ENCODE assay signal across 9 mouse cellular contexts in the genomic region with DNA sequence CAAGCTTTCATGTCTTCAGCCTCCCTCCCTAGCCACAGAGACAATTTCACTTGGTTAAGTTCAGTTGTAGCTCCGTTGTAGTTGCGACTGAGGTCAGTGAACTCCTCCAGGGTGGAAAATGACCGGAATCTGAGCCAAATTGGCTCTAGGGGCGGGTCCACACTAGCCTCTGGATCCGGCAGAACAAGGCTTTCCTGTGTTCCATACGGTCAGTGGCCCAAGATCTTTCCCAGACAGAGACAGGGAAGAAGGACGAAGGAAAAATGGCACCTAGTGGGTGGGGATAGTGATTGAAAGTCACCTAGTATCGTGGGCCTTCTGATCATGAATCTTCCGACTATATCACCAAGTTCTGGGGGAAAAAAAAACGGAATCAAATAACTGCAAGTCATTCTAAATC. TPM values are rescaled to one million over a fixed set of nuclear protein-coding genes. Genes with fewer than 3 reads are reported as not detected.
DNase-seq lines count a peak whose midpoint lies in the region; ATAC-seq and TF ChIP-seq lines count a peak whose summit lies in the region.
"Had no signal": no experiment of that assay in that cellular context is flagged by ENCODE, and none has a peak within 500 bp of the region (broad histone marks: within the 10 kb centered on the region; RNA-seq: fewer than 3 reads in every experiment).

No protein-coding gene starts in this region.

- H3K27ac ChIP-seq in brown adipose tissue, adult 24 weeks (replicated peaks; ENCODE audit: low read depth, low read length) = no peak overlapping the region
- H3K27ac ChIP-seq in forebrain, embryonic 10.5 days = no peak overlapping the region
- no peak overlapping the region for H3K27ac ChIP-seq in hindbrain, embryonic 12.5 days
- H3K27ac ChIP-seq in limb, embryonic 14.5 days (replicated peaks; ENCODE audit: low read depth, low read length) = no peak overlapping the region
- no peak overlapping the region for H3K27ac ChIP-seq in neural tube, embryonic 12.5 days
- H3K27ac ChIP-seq: macrophage had no signal

- WGBS in forebrain, embryonic 10.5 days = 14% methylated on average over 10 of the region's 10 CpGs
- WGBS in hindbrain, embryonic 12.5 days = 20% methylated on average over 10 of the region's 10 CpGs
- 17% methylated on average over 10 of the region's 10 CpGs for WGBS in limb, embryonic 14.5 days
- WGBS in neural tube, embryonic 12.5 days = 14% methylated on average over 10 of the region's 10 CpGs

- H3K27me3 ChIP-seq in forebrain, embryonic 10.5 days (ENCODE audit: poor library complexity, severe bottlenecking) = peaks cover 27% of the 10 kb centered on the region
- peaks cover 17% of the 10 kb centered on the region for H3K27me3 ChIP-seq in hindbrain, embryonic 12.5 days
- H3K27me3 ChIP-seq in limb, embryonic 14.5 days (ENCODE audit: control insufficient read depth, insufficient read depth, low read length) = no peaks in the 10 kb centered on the region
- peaks cover 7% of the 10 kb centered on the region for H3K27me3 ChIP-seq in neural tube, embryonic 12.5 days (replicated peaks)

- peak overlapping the region; percentile 94 for H3K4me3 ChIP-seq in brown adipose tissue, adult 24 weeks (ENCODE audit: insufficient read depth, low read depth, low read length)
- peak overlapping the region; percentile 93 for H3K4me3 ChIP-seq in forebrain, embryonic 10.5 days
- peak overlapping the region; percentile 76 for H3K4me3 ChIP-seq in hindbrain, embryonic 12.5 days
- peak overlapping the region; percentile 94 for H3K4me3 ChIP-seq in limb, embryonic 14.5 days (replicated peaks; ENCODE audit: low read length)
- H3K4me3 ChIP-seq in neural tube, embryonic 12.5 days = peak overlapping the region; percentile 92; the same call in 1 of the 2 replicates

- H3K4me1 ChIP-seq in brown adipose tissue, adult 24 weeks (ENCODE audit: control insufficient read depth, insufficient read depth, insufficient read length, low read length) = no peaks in the 10 kb centered on the region; the same call in 1 of the 2 replicates
- peaks cover 47% of the 10 kb centered on the region for H3K4me1 ChIP-seq in forebrain, embryonic 10.5 days
- H3K4me1 ChIP-seq in hindbrain, embryonic 12.5 days = peaks cover 27% of the 10 kb centered on the region
- peaks cover 26% of the 10 kb centered on the region for H3K4me1 ChIP-seq in limb, embryonic 14.5 days (ENCODE audit: control insufficient read depth, insufficient read depth, low read length)
- H3K4me1 ChIP-seq in neural tube, embryonic 12.5 days = peaks cover 18% of the 10 kb centered on the region

- no peaks in the 10 kb centered on the region for H3K36me3 ChIP-seq in forebrain, embryonic 10.5 days (replicated peaks)
- H3K36me3 ChIP-seq in hindbrain, embryonic 12.5 days = no peaks in the 10 kb centered on the region
- H3K36me3 ChIP-seq in limb, embryonic 14.5 days (ENCODE audit: control insufficient read depth, insufficient read depth, low read length) = no peaks in the 10 kb centered on the region
- no peaks in the 10 kb centered on the region for H3K36me3 ChIP-seq in neural tube, embryonic 12.5 days

- no peak overlapping the region for H3K9ac ChIP-seq in hindbrain, embryonic 12.5 days
- no peak overlapping the region for H3K9ac ChIP-seq in limb, embryonic 14.5 days (ENCODE audit: low read depth, low read length, severe bottlenecking)
- H3K9ac ChIP-seq in neural tube, embryonic 12.5 days = peak overlapping the region; percentile 96; the same call in 1 of the 2 replicates

- no peak for DNase-seq in forebrain, embryonic 10.5 days (ENCODE audit: extremely low spot score, low spot score)
- DNase-seq in limb, embryonic 14.5 days (ENCODE audit: low spot score) = no peak
- no peak for DNase-seq in right cerebral cortex, postnatal 14 days
- DNase-seq in c-Kit-positive CD71-positive TER-119-positive erythroid progenitor cells, embryonic 14.5 days (ENCODE audit: low spot score) = no peak
- DNase-seq in ovary, postnatal 36 days (ENCODE audit: low spot score) = no peak

- peak overlapping the region; percentile 84 for H3K4me2 ChIP-seq in hindbrain, embryonic 12.5 days (replicated peaks)
- H3K4me2 ChIP-seq in limb, embryonic 14.5 days (replicated peaks; ENCODE audit: low read depth, low read length, severe bottlenecking) = peak overlapping the region; percentile 73
- peak overlapping the region; percentile 93 for H3K4me2 ChIP-seq in neural tube, embryonic 12.5 days (replicated peaks)

- no peak for TF ChIP-seq POLR2A in limb, embryonic 14.5 days (IDR thresholded peaks at IDR 0.05; ENCODE audit: borderline replicate concordance, extremely low read depth, insufficient read depth, insufficient read length)

- H3K9me3 ChIP-seq in forebrain, embryonic 10.5 days = no peaks in the 10 kb centered on the region
- H3K9me3 ChIP-seq in hindbrain, embryonic 12.5 days (replicated peaks) = no peaks in the 10 kb centered on the region
- H3K9me3 ChIP-seq in limb, embryonic 14.5 days (ENCODE audit: control insufficient read depth, low read length) = no peaks in the 10 kb centered on the region
- H3K9me3 ChIP-seq in neural tube, embryonic 12.5 days = no peaks in the 10 kb centered on the region

- ATAC-seq in hindbrain, embryonic 12.5 days (ENCODE audit: low FRiP score) = no peak
- ATAC-seq in limb, embryonic 14.5 days (ENCODE audit: low FRiP score, low read depth) = no peak
- ATAC-seq in neural tube, embryonic 12.5 days (ENCODE audit: low FRiP score, low read depth) = no peak

RNA-seq across cellular contexts. Expression of a gene that starts 0.5 kb away (rescaled TPM):
- polyA plus RNA-seq in brown adipose tissue, adult 24 weeks (2012; ENCODE audit: insufficient read depth, insufficient read length, missing spikeins) = 11.6 and 17.9 TPM in 2 replicates
- 21.7 and 22.9 TPM in 2 replicates for polyA plus RNA-seq in forebrain, embryonic 10.5 days (2016; fragmentation: Nextera tagmentation; extraction: Ambion mirVana)
- 43.9 and 46.0 TPM in 2 replicates for polyA plus RNA-seq in hindbrain, embryonic 12.5 days (2016; fragmentation: Nextera tagmentation; extraction: Ambion mirVana)
- 78.5 and 91.4 TPM in 2 replicates for polyA plus RNA-seq in limb, embryonic 14.5 days (2012; rRNA removed)
- polyA plus RNA-seq in limb, embryonic 14.5 days (2014; fragmentation: Nextera tagmentation; extraction: Ambion mirVana) = 43.3 and 51.4 TPM in 2 replicates
- polyA plus RNA-seq in neural tube, embryonic 12.5 days (2016; fragmentation: Nextera tagmentation; extraction: Ambion mirVana) = 22.5 and 24.9 TPM in 2 replicates
